Mouse (Mus musculus) intestine, postnatal 0 days (tissue): ENCODE data around the gene 9930104L06Rik. TPM values are rescaled to one million over a fixed set of nuclear protein-coding genes. Genes with fewer than 3 reads are reported as not detected.

Source experiments
- ATAC-seq: fragments of 200-750 bp; cut with Nextera tagmentation; 2 replicates; pipeline ENCODE4 v1.8.0; 2017; ENCODE audit warnings: mild to moderate bottlenecking, moderate TSS enrichment, moderate library complexity
- H3K27ac ChIP-seq: fragments of 300-500 bp; sonication (generic); 2 replicates; pipeline ENCODE4 v1.5.1; 2014; ENCODE audit warnings: mild to moderate bottlenecking, low read depth, low read length, moderate library complexity
- H3K27me3 ChIP-seq: fragments of 300-500 bp; sonication (generic); replicated peaks from 2 replicates; pipeline ENCODE4 v1.6.1; 2014; ENCODE audit warnings: low read length, mixed read lengths; ENCODE audit not compliant: control insufficient read depth, insufficient read depth
- H3K36me3 ChIP-seq: fragments of 300-500 bp; sonication (generic); 2 replicates; pipeline ENCODE4 v1.6.1; 2014; ENCODE audit warnings: mild to moderate bottlenecking, moderate library complexity; ENCODE audit not compliant: control insufficient read depth, insufficient read depth
- H3K4me1 ChIP-seq: fragments of 300-500 bp; sonication (generic); replicated peaks from 2 replicates; pipeline ENCODE4 v1.6.1; 2014; ENCODE audit warnings: antibody characterized with exemption, low read length, mixed read lengths; ENCODE audit not compliant: control insufficient read depth, insufficient read depth
- H3K4me2 ChIP-seq: fragments of 300-500 bp; sonication (generic); replicated peaks from 2 replicates; pipeline ENCODE4 v1.6.1; 2014; ENCODE audit warnings: low read depth, mild to moderate bottlenecking, moderate library complexity
- H3K4me3 ChIP-seq: fragments of 300-500 bp; sonication (generic); 2 replicates; pipeline ENCODE4 v1.5.1; 2014; ENCODE audit warnings: low read depth, low read length
- H3K9ac ChIP-seq: fragments of 300-500 bp; sonication (generic); 2 replicates; pipeline ENCODE4 v1.6.1; 2014; ENCODE audit warnings: mild to moderate bottlenecking, low read depth, low read length
- H3K9me3 ChIP-seq: fragments of 300-500 bp; sonication (generic); 2 replicates; pipeline ENCODE4 v1.6.1; 2016; ENCODE audit warnings: mixed run types; ENCODE audit not compliant: control insufficient read depth
- CTCF ChIP-seq: sonication (generic); IDR thresholded peaks from 2 replicates; pipeline ENCODE4 v1.5.1; 2016; ENCODE audit warnings: low read depth, mild to moderate bottlenecking, control low read depth, antibody characterized with exemption, moderate library complexity
- WGBS: fragments of 180-500 bp; shearing (Covaris S2); extraction: QIAGEN DNeasy Blood & Tissue Kit; methylation state at CpG from one replicate; pipeline ENCODE4 v1.1.7; 2014; 5-methylcytosine and 5-hydroxymethylcytosine counted together
- polyA plus RNA-seq: library from polyadenylated mRNA; unstranded; fragments of >200 nt; fragmentation: Nextera tagmentation; extraction: Ambion mirVana; gene quantifications from 2 replicates; pipeline ENCODE4 v1.2.1, GENCODE M21; 2015

9930104L06Rik gene
- polyA plus RNA-seq, 1 experiment from 2014 or later = 4.3 TPM

DNA sequence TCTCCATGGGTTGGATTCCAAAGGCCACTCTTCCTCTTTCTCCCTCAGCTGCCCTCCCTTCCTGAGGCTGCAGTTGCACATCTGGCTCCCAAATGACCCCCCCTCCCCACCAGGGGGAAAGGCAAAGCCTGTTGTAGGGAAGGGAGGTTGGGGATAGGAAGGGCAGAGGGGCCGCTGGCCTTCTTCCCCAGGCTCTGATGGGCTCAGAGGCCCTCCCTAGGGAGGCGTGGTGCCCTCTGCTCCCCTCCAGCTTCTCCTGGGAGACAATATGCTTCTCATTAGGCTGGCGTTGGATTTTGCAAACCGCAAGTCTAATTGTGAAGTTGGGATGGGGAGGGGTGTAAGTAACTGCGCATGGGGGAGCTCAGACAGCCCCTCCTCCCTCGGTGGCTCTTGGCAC, 31.9 kb downstream of the 9930104L06Rik start:
- Histone ChIP-seq H3K4me2 (no peak overlapping the region), H3K9ac (no peak overlapping the region), H3K36me3 (no peaks in the 10 kb centered on the region), H3K4me3 (no peak overlapping the region), H3K27me3 (no peaks in the 10 kb centered on the region), H3K9me3 (no peaks in the 10 kb centered on the region), H3K4me1 (no peaks in the 10 kb centered on the region), H3K27ac (no peak overlapping the region)
- no peak for ATAC-seq
- 74% methylated on average over 6 of the region's 6 CpGs for WGBS
- no peak for TF ChIP-seq CTCF

- H3K27ac ChIP-seq = no peak overlapping the region
- TF ChIP-seq CTCF = no peak
- H3K4me1 ChIP-seq = no peaks in the 10 kb centered on the region
- H3K4me3 ChIP-seq = no peak overlapping the region
- no peak overlapping the region for H3K4me2 ChIP-seq
- H3K9ac ChIP-seq = no peak overlapping the region
- no peaks in the 10 kb centered on the region for H3K9me3 ChIP-seq
- 79% methylated on average over 7 of the region's 7 CpGs for WGBS
- ATAC-seq = no peak
- H3K36me3 ChIP-seq = no peaks in the 10 kb centered on the region
- no peaks in the 10 kb centered on the region for H3K27me3 ChIP-seq
These were observed 32.5 kb downstream of the 9930104L06Rik start for GRCm38 (mm10) chr4:124969219-124969848.

DNA sequence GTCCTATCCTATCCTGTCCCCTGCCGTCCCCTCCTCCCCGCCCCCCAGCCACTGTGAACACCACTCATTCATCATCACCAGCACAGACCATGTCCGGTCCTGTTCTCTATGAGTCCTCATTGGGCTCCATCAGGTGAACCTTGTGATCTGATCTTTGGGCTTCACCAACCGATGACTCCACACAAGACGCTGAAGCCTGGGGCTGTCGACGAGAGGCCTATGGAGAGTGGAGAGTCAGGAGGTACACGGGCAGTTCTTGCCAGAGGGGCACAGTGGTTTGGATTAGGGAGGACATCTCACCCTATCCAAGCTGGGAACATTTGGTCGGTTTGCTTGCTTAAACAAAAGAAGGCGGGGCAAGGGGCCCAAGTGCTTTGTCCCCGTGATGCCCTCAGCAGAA, 33.3 kb downstream of the 9930104L06Rik start:
- H3K27me3 ChIP-seq = no peaks in the 10 kb centered on the region
- no peak overlapping the region for H3K4me3 ChIP-seq
- ATAC-seq = no peak
- H3K9me3 ChIP-seq = no peaks in the 10 kb centered on the region
- 71% methylated on average over 11 of the region's 11 CpGs for WGBS
- H3K27ac ChIP-seq = no peak overlapping the region
- H3K4me2 ChIP-seq = no peak overlapping the region
- no peaks in the 10 kb centered on the region for H3K4me1 ChIP-seq
- H3K9ac ChIP-seq = no peak overlapping the region
- H3K36me3 ChIP-seq = no peaks in the 10 kb centered on the region
- no peak for TF ChIP-seq CTCF

GRCm38 (mm10) chr4:124970677-124971076, 33.8 kb downstream of the 9930104L06Rik start:
- Histone ChIP-seq H3K36me3 (no peaks in the 10 kb centered on the region), H3K4me1 (no peaks in the 10 kb centered on the region), H3K27ac (no peak overlapping the region), H3K9ac (no peak overlapping the region), H3K27me3 (no peaks in the 10 kb centered on the region), H3K9me3 (no peaks in the 10 kb centered on the region), H3K4me2 (no peak overlapping the region), H3K4me3 (no peak overlapping the region)
- TF ChIP-seq CTCF = no peak
- no peak for ATAC-seq
- WGBS = 32% methylated on average over 5 of the region's 5 CpGs

- Histone ChIP-seq H3K9ac (no peak overlapping the region), H3K4me2 (no peak overlapping the region), H3K27me3 (no peaks in the 10 kb centered on the region), H3K36me3 (no peaks in the 10 kb centered on the region), H3K9me3 (no peaks in the 10 kb centered on the region), H3K4me1 (no peaks in the 10 kb centered on the region), H3K27ac (no peak overlapping the region), H3K4me3 (no peak overlapping the region)
- ATAC-seq = peak; percentile 86
- no peak for TF ChIP-seq CTCF
- 48% methylated on average over 8 of the region's 8 CpGs for WGBS
These were observed 34.2 kb downstream of the 9930104L06Rik start for GRCm38 (mm10) chr4:124971094-124971493.

DNA sequence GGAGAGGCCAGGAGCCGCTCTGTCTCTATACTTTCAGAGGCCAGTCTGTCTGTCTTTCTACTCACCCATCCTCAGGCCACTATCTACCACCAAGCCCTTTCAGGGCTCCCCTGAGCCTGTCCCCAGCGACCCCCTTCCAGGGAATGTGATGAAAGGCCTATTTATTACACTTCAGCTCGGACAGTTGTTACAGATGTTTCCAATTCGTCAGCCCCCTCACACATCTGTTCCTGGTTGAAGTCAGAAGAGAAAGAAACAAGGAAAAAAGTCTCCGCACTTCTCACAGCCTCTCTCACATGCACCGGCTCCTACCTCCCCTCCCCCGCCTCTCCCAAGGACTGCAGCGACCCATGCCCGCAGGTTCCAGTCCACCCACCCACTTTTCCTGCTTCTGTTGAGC, 35.5 kb downstream of the 9930104L06Rik start:
- H3K9ac ChIP-seq = no peak overlapping the region
- no peak overlapping the region for H3K4me3 ChIP-seq
- H3K36me3 ChIP-seq = no peaks in the 10 kb centered on the region
- no peak for ATAC-seq
- no peaks in the 10 kb centered on the region for H3K9me3 ChIP-seq
- no peak overlapping the region for H3K4me2 ChIP-seq
- no peaks in the 10 kb centered on the region for H3K27me3 ChIP-seq
- H3K4me1 ChIP-seq = no peaks in the 10 kb centered on the region
- no peak for TF ChIP-seq CTCF
- 64% methylated on average over 9 of the region's 9 CpGs for WGBS
- no peak overlapping the region for H3K27ac ChIP-seq

DNA sequence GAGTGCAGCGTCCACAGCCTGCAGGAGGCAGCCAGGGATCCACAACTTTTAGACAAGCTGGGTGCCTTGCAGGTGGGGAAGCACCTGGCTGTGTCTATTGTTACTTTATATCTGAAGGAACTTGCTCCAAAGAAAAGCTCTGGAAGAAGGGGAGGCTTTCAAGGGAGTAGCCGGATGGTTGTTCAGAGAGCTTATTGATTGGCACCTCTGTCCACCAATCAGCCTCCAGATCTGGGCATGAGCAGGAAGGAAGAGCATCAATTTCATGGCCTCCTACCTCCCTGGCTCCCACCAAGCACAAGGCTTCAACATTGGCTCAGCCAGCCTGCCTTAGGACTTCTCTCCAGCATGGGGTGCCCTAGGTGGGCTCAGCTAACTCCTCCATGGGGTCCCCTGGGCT, 36.4 kb downstream of the 9930104L06Rik start:
- Histone ChIP-seq H3K36me3 (no peaks in the 10 kb centered on the region), H3K4me2 (no peak overlapping the region), H3K9me3 (no peaks in the 10 kb centered on the region), H3K9ac (no peak overlapping the region), H3K4me1 (no peaks in the 10 kb centered on the region), H3K27ac (no peak overlapping the region), H3K4me3 (no peak overlapping the region), H3K27me3 (no peaks in the 10 kb centered on the region)
- TF ChIP-seq CTCF = no peak
- 73% methylated on average over 2 of the region's 2 CpGs for WGBS
- ATAC-seq = no peak
